Mouse (Mus musculus) embryonic facial prominence, embryonic 14.5 days (tissue): Measurements from ENCODE around the gene Fam219a. TPM values are rescaled to one million over a fixed set of nuclear protein-coding genes. Genes with fewer than 3 reads are reported as not detected.

Experiments used
- ATAC-seq: fragments of 200-750 bp; cut with Nextera tagmentation; 2 replicates; pipeline ENCODE4 v1.8.0; 2017; ENCODE audit warnings: low read depth, moderate number of reproducible peaks, moderate TSS enrichment
- DNase-seq: peaks from one replicate; pipeline ENCODE4 v3.0.0-alpha.2; 2015; ENCODE audit warnings: low spot score
- H3K27ac ChIP-seq: fragments of 300-500 bp; sonication (generic); replicated peaks from 2 replicates; pipeline ENCODE4 v1.5.1; 2014; ENCODE audit warnings: low read depth, mild to moderate bottlenecking, low read length, moderate library complexity
- H3K27me3 ChIP-seq: fragments of 300-500 bp; sonication (generic); replicated peaks from 2 replicates; pipeline ENCODE4 v1.6.1; 2014; ENCODE audit warnings: low read length; ENCODE audit not compliant: control insufficient read depth, insufficient read depth
- H3K36me3 ChIP-seq: fragments of 300-500 bp; sonication (generic); 2 replicates; pipeline ENCODE4 v1.6.1; 2014; ENCODE audit warnings: low read length, mixed read lengths; ENCODE audit not compliant: control insufficient read depth, insufficient read depth
- H3K4me1 ChIP-seq: fragments of 300-500 bp; sonication (generic); 2 replicates; pipeline ENCODE4 v1.6.1; 2014; ENCODE audit warnings: antibody characterized with exemption, low read length; ENCODE audit not compliant: control insufficient read depth, insufficient read depth
- H3K4me2 ChIP-seq: fragments of 300-500 bp; sonication (generic); 2 replicates; pipeline ENCODE4 v1.6.1; 2014; ENCODE audit warnings: low read depth, mild to moderate bottlenecking, low read length, moderate library complexity, mixed read lengths
- H3K4me3 ChIP-seq: fragments of 300-500 bp; sonication (generic); 2 replicates; pipeline ENCODE4 v1.5.1; 2014; ENCODE audit warnings: low read depth, mild to moderate bottlenecking, low read length
- H3K9ac ChIP-seq: fragments of 300-500 bp; sonication (generic); 2 replicates; pipeline ENCODE4 v1.6.1; 2014; ENCODE audit warnings: low read depth, mild to moderate bottlenecking, low read length, moderate library complexity, mixed read lengths
- H3K9me3 ChIP-seq: fragments of 300-500 bp; sonication (generic); 2 replicates; pipeline ENCODE4 v1.6.1; 2016; ENCODE audit warnings: low read length; ENCODE audit not compliant: control insufficient read depth
- WGBS: fragments of 180-500 bp; shearing (Covaris S2); extraction: QIAGEN DNeasy Blood & Tissue Kit; methylation state at CpG from one replicate; pipeline ENCODE4 v1.1.7; 2014; 5-methylcytosine and 5-hydroxymethylcytosine counted together
- polyA plus RNA-seq: library from polyadenylated mRNA; unstranded; fragments of >200 nt; fragmentation: Nextera tagmentation; extraction: Ambion mirVana; gene quantifications from 2 replicates; pipeline ENCODE4 v1.2.1, GENCODE M21; 2014

Gene Fam219a
- polyA plus RNA-seq, 1 experiment from 2014 or later, result 4.0 TPM

DNA sequence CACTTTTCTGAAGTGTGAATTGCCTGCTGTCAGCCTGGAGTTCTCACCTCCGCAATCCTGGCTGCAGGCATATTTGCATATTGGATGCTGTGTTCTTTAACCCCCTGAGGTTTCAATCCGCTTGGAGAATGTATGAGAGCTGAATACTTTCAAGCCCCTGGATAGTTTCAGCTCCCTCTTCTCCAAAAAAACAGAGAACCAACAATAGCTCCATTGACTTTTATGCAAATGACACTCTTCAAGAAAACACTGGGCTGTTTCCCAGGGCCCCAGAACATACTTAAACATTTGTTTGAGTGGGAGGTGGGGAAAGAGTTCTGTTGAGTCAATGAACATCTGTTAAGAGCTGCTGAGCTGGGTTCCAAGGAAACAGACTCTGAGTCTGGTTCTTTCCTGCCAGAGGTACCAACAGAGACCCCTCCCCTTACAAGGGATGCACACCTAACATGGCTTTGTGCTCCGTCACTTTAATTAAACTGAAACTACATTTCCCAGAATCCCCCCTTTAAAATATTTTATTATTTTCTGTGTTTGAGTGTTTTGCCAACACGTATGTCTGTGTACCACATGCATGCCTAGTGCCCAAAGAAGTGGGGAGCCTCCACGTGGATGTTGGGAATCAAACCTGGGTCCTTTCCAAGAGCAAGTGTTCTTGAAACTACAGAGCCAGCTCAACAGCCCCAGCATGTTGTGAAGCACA lies 98.5 kb downstream of the Fam219a start:
- Histone ChIP-seq H3K27ac (no peak overlapping the region), H3K36me3 (no peaks in the 10 kb centered on the region), H3K27me3 (no peaks in the 10 kb centered on the region), H3K9ac (no peak overlapping the region), H3K4me3 (no peak overlapping the region), H3K9me3 (no peaks in the 10 kb centered on the region), H3K4me2 (no peak overlapping the region), H3K4me1 (peaks cover 3% of the 10 kb centered on the region; the same call in 1 of the 2 replicates)
- ATAC-seq (peak; percentile 50; the same call in 1 of the 2 replicates), DNase-seq (peak; percentile 66)
- 36% methylated on average over 5 of the region's 5 CpGs for WGBS

GRCm38 (mm10) chr4:41470051-41470683 lies 99.2 kb downstream of the Fam219a start:
- Histone ChIP-seq H3K27ac (no peak overlapping the region), H3K9me3 (no peaks in the 10 kb centered on the region), H3K27me3 (no peaks in the 10 kb centered on the region), H3K4me1 (peaks cover 3% of the 10 kb centered on the region; the same call in 1 of the 2 replicates), H3K9ac (no peak overlapping the region), H3K36me3 (no peaks in the 10 kb centered on the region), H3K4me3 (no peak overlapping the region), H3K4me2 (no peak overlapping the region)
- ATAC-seq (no peak), DNase-seq (no peak)
- WGBS, result 55% methylated on average over 7 of the region's 7 CpGs

GRCm38 (mm10) chr4:41469199-41469598 lies 100.1 kb downstream of the Fam219a start:
- Histone ChIP-seq H3K4me3 (no peak overlapping the region), H3K36me3 (no peaks in the 10 kb centered on the region), H3K27me3 (no peaks in the 10 kb centered on the region), H3K27ac (no peak overlapping the region), H3K9ac (0 out of 2 replicates have a peak overlapping the region, but pooled peaks have one; percentile 6), H3K4me1 (peaks cover 3% of the 10 kb centered on the region; the same call in 1 of the 2 replicates), H3K4me2 (no peak overlapping the region), H3K9me3 (no peaks in the 10 kb centered on the region)
- WGBS, result 48% methylated on average over 10 of the region's 10 CpGs
- ATAC-seq (no peak), DNase-seq (no peak)

GRCm38 (mm10) chr4:41468396-41469080 lies 100.8 kb downstream of the Fam219a start:
- WGBS, result 58% methylated on average over 17 of the region's 17 CpGs
- H3K4me3 ChIP-seq, result no peak overlapping the region
- peaks cover 8% of the 10 kb centered on the region for H3K4me1 ChIP-seq
- H3K9me3 ChIP-seq, result no peaks in the 10 kb centered on the region
- no peak overlapping the region for H3K9ac ChIP-seq
- ATAC-seq (no peak), DNase-seq (peak; percentile 66)
- H3K36me3 ChIP-seq, result no peaks in the 10 kb centered on the region
- no peaks in the 10 kb centered on the region for H3K27me3 ChIP-seq
- no peak overlapping the region for H3K27ac ChIP-seq
- no peak overlapping the region for H3K4me2 ChIP-seq

Other genes with a start within 250 kb of the Fam219a start
- 44.8 and 46.6 TPM in 2 replicates for gene Ubap1, start 220.5 kb downstream of the Fam219a start, polyA plus RNA-seq
- 5.7 and 6.3 TPM in 2 replicates for gene Kif24, start 104.7 kb downstream of the Fam219a start, polyA plus RNA-seq
- 49.0 and 50.7 TPM in 2 replicates for gene Nudt2, start 104.4 kb downstream of the Fam219a start, polyA plus RNA-seq
- gene AI464131, start 66.5 kb downstream of the Fam219a start, polyA plus RNA-seq, result 12.5 and 13.7 TPM in 2 replicates
- 6.0 and 16.3 TPM in 2 replicates for gene 1110017D15Rik, start 52.2 kb downstream of the Fam219a start, polyA plus RNA-seq
- 1.6 and 3.7 TPM in 2 replicates for gene Dnaic1, start 237 bp upstream of the Fam219a start, polyA plus RNA-seq
- gene Enho, start 70.8 kb upstream of the Fam219a start, polyA plus RNA-seq, result 22.7 and 26.0 TPM in 2 replicates
- 12.8 and 13.0 TPM in 2 replicates for gene Cntfr, start 127.6 kb upstream of the Fam219a start, polyA plus RNA-seq
- gene Il11ra1, start 130.5 kb upstream of the Fam219a start, polyA plus RNA-seq, result 317 and 362 TPM in 2 replicates
- gene Rpp25l, start 144.0 kb upstream of the Fam219a start, polyA plus RNA-seq, result 67.4 and 68.7 TPM in 2 replicates
- 112 and 117 TPM in 2 replicates for gene Dctn3, start 153.6 kb upstream of the Fam219a start, polyA plus RNA-seq
- gene Arid3c, start 161.6 kb upstream of the Fam219a start, polyA plus RNA-seq, result 0.12 and 0.15 TPM in 2 replicates
- gene Galt, start 185.7 kb upstream of the Fam219a start, polyA plus RNA-seq, result 35.1 and 36.5 TPM in 2 replicates
- 77.9 and 79.7 TPM in 2 replicates for gene Sigmar1, start 186.6 kb upstream of the Fam219a start, polyA plus RNA-seq
- gene Ccl27a, start 204.7 kb upstream of the Fam219a start, polyA plus RNA-seq, result 41.4 and 46.0 TPM in 2 replicates